Mouse (Mus musculus): ENCODE measurements around the gene Pms1. TPM values are rescaled to one million over a fixed set of nuclear protein-coding genes. Genes with fewer than 3 reads are reported as not detected.
"Not testable (repeated sequence)": the region's sequence is repeated elsewhere in the genome, so short reads cannot be mapped to it uniquely, and the experiment has no call there.

Pms1 gene
- total RNA-seq (2021) = 1 to 10 TPM; 3.2 to 4.9 TPM
- long read RNA-seq, experiment 1, partial matches to known transcripts = 1 of 1 reads
- long read RNA-seq, experiment 1, other reads (novel, unspliced or antisense) = 0 of 1 reads
- long read RNA-seq, experiment 2, partial matches to known transcripts = 0 of 1 reads
- long read RNA-seq, experiment 2, other reads (novel, unspliced or antisense) = 1 of 1 reads

DNA sequence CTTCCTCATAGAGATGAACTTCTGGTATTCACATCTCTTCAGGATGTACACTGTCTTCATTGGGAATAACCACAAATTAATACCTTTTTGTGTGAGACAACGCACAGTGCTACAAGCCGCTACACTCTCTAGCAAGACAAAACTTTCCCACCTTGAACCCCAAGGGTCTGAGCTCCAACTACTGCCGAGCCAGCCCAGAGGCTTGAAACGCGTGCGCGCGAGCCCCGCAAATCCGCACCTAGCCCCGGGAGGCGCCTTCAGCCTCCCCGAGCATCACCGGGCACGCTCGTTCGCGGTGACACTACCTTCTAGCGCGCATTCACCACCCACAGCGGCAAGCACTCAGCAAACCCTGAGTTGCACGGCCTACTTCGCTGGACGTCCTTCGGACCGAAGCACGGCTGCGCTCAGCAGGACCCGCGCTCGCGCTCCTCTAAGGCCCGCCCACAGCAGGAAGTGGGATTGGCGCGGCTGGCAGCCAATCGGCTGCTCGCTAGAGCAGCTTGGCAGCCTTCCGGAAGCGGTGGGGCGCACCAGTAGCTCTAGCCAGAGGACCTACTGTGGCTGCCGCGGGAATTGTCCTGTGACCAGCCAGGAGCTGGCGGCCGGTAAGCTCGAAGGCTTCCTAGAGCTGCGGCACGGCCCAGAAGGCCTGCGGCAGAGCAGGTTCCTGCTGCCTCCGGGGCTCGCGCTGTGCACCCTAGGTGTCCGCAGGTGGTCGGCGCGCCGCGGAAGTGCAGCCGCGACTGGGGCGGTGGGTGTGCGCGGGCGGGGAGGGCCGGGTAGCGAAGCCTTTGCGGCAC lies at the start of gene Pms1, which contains the start of the genes Ormdl1 and Gm28778:
Pms1 (minus strand) TSS at position 438 of the 803 bp plus-strand sequence.
Ormdl1 (plus strand) TSS at position 515 of the 803 bp plus-strand sequence.
Gm28778 (plus strand) TSS at position 531 of the 803 bp plus-strand sequence.
- DNase-seq = peak; percentile 94

DNA sequence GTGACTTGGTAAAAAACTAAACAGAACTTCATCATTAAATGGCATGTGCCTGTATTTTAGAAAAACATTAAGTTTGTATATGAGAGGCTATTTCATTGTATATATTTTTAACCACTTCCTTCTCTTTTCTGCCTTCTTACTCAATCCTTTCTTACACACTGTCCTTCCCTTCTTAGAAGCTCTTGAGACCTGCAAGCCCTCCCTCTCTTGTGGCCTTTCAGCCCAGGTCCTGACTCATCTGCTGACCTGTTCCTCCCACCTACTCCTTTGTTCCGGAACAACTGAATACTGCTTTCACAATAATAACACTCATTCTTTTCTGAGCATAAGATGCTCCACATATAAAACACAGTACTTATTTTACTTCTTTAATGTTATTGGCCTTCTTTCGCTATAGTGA lies 44.3 kb upstream of the Pms1 start:
- DNase-seq = no peak

DNA sequence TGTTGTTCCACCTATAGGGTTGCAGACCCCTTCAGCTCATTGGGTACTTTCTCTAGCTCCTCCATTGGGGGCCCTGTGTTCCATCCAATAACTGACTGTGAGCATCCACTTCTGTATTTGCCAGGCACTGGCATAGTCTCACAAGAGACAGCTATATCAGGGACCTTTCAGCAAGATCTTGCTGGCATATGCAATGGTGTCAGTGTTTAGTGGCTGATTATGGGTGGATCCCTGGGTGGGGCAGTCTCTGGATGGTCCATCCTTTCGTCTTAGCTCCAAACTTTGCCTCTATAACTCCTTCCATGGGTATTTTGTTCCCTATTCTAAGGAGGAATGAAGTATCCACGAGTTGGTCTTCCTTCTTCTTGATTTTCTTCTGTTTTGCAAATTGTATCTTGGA lies 40.6 kb upstream of the Pms1 start:
- DNase-seq = not testable (repeated sequence)

DNA sequence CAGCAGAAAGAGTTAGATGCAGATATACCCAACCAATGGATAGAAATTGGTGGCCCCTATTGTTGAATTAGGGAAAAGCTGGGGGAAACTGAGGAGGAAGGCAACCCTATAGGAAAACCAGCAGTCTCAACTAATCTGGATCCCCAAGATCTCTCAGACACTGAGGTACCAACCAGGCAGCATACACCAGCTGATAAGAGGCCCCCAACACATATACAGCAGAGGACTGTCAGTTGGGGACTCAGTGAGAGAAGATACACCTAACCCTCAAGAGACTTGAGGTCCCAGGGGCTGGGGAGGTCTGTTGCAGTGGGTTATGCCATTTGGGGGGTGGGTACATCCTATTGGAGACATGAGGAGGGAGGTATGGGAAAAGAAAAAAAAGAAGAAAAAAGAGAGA lies 38.6 kb upstream of the Pms1 start:
- DNase-seq = no peak

DNA sequence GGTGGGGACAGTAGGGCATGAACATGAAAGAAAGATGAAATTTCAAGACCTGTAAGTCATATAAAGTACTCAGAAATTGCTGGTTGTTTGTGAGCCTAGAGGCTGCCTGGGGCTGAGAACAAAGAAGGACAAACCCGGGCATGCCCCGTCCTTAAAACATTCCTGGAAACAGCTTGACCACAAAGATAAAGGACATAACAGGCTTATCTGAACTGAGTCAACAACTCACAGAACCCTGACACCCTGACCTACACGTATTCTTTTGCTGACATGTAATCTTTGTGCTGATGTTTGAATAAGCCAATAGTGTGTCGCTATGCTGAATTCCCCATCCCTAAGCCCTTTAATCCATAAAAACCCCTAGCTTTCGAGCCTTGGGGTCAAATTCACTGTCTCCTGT lies 36.7 kb upstream of the Pms1 start:
- not testable (repeated sequence) for DNase-seq

DNA sequence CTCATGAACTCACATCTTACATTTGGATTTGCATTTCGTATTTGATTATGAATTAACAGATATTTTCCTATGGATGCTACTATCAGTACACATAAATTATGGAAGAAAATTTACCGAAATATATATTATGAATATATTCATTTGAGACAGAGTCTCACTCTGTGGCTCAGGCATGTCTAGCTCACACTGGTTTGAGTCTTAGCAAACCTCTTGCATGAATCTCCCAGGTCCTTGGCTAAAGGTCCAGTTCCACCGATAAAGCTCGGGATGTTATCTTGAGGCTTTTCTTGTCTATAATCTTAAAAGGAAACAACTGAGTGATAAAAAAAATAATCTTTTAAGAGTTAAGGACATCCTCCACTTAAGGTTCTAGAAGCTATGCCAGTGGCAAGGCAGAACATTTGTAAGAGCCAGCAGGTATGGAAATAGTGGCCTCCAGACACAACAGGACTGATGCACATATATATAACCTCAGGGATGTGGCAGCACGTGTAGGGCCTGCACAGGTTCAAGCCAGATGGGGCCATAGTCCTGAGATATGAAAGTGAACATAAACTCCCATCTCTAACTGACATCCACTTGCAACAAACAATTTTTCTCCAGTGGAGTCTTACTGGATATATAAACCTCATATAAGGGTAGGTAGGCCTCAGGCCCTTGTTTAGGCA lies 28.1 kb upstream of the Pms1 start:
- DNase-seq = no peak

DNA sequence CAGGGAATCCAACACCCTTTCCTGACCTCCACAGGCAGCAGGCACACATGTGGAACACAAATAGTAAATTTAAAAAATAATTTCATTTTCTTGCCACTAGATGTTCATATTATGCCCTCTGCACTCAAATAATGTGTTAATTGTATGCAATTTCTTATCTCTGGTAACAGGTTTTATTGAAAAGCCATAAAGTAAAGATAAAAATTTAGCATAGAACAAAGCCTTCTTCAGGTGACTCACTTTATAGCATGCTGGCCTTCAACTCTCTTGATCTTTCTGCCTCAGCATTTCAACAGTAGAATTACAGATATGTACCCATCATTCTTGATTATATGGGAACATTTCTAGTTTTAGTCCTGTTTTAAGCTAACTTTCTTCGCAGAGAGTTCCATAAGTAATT lies 27.5 kb upstream of the Pms1 start:
- DNase-seq = no peak

DNA sequence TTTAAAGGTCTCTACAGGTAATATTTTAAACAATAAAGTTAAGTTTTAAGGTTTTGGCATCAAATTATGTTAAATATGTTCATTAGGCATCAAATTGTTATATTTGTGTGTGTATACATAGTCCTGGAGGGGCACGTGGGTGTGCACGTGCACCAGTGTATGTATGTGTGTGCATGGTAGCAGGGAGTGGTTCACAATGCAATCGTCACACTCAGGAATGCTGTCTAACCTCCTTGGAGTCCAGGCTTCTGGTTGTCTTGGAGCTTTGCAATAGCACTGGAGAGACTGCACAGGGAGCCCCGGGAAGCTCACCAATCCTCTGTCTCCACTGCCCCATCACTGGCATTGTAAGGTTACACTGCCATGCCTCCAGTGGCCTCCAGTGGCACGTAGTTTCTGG lies 26.4 kb upstream of the Pms1 start:
- DNase-seq = no peak

DNA sequence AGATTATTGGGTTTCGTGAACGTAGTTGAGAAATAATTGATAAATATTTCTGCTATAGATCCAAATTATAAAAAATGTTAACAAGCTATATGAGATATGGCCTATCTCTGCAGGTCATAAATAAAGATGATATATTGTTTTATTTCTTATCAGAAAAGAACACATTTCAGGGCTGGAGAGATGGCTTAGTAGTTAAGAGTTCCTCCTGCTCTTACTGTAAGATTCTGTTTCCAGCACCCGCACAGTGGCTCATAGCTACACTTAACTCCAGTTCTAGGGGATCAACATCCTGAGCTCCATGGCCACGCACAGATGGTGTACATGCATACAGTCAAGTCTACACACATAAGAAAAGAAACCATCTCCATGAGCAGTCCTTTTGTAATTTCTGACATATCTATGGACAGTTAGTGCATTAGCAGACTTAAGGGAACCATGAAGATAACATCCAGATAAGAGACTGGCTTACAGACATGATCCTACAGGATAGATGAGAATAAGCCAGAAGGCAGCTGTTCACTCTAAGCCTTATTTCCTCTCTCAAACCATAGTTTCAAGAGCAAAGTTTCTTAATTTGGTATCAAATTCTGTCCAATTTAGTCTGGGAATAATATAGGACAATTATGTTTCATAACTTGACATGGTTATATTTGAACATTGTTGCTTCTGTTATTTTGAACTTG lies 25.0 kb upstream of the Pms1 start:
- no peak for DNase-seq

DNA sequence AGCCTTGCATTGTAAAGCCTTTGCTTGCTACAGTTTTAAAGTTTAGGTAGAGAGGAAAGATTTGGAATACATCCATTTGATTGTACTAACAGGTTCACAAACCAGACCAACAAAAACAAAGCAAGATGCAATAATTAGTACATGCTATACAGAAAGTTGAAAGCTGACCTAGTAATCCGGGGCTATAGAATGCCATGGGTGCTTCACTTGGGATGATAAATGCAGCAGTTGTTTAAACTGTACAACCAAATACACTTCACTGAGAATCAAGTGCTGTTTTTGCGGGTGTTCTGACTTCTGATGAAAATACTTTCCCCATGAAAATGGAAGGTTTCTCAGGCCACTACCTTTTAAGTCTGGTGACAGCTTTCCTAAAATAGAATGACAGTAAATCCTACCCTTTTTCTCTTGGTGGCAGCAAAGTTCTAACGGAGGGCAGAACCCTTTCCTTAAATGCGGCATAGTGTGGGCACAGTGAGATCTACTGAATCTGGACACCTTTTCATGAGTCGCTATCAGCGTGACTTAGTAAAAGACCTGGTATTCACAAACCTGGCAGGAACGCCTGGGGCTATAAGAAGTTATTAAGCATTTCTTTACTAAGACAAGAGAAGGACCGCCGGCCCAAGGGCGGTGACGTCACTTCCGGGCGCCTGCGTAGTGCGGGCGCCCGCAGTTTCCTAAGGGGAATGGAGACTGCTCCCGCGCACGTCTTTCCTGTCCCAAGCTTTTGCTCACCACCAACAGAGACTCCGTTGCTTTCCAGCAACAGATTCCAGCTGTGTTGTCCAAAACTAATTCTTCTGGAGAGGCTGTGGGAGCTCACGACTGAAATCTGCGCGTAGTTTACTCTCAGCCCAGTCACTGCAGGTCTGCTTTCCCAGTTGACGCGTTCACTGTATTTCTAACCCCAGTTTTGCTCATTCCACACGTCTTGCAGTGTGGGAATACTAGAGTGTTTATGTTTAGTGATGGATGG lies 16.5 kb upstream of the Pms1 start, which contains the start of gene Osgepl1:
Osgepl1 (plus strand) TSS at position 636 of the 979 bp plus-strand sequence.
- DNase-seq = peak; percentile 75

DNA sequence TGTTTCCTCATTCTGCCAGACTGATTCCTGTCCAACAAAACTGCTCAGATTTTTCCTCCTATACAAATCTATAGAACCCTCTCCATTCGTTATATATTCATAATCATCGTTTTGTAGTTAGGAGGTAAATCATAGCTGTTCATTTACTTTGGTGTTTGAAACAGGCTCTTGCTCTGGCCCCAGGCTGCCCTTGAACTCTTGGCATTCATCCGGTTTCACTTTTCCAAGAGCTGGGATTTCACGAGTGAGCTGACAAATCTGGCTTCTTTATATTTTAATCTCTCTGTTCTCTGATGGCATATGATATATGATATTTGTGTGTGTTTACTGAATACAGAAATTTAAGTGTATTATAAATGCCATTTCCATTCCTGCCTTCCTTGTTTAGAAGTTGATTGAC lies 3.7 kb upstream of the Pms1 start:
- DNase-seq = no peak

DNA sequence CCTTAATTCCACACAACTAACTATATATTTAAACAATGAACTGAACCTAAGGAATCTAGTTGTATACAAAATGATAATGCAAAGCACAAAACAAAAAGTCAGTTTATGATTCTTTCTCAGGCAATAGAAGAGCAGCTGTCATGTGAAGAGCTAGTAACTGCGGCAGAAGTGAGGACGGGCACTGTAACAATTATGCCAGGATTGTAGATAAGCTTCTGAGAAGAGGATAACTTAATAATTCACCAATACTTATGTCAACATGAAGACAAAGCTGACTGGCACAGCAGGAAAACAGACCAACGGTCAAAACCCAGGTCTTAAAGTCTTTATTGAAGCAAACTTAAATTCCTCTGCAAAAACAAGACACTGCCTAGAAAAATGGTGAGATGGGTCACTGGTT lies 5.6 kb downstream of the Pms1 start:
- no peak for DNase-seq

DNA sequence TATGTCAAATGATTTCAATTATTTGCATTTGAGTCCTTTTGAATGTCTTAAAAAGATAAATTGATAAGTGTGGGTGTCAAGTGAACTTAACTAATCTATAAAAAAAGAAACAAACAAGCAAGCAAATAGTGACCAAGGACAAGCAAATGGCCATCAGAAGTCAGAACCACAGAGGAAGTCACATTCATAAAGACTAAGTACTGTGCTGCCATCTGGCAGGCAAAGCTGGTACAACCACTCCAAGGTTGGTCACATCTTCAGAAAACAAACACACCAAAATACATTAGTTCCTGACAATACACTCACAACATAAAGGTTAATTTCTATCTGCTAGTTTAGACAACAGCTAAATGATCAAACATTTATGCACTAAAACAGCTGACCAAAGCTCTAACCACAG lies 24.2 kb downstream of the Pms1 start:
- no peak for DNase-seq

DNA sequence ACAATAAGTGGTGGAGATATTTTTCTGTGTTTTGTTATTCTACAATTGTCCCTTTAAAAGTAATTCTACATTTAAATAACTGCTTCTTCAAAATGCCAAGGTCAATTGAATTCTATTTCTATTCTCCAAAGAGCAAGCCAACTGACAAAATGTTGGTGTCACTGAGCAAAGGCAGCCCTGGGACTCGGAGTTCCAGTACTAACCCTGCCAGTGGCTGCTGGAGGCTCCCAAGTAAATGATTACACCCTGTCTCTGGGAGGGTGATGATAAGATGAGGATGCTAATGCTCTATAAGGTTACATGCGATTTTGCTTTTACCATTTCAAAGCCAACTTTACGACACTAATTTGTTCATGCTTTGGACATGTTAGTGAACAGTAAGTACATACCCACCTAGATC lies 26.9 kb downstream of the Pms1 start:
- no peak for DNase-seq

DNA sequence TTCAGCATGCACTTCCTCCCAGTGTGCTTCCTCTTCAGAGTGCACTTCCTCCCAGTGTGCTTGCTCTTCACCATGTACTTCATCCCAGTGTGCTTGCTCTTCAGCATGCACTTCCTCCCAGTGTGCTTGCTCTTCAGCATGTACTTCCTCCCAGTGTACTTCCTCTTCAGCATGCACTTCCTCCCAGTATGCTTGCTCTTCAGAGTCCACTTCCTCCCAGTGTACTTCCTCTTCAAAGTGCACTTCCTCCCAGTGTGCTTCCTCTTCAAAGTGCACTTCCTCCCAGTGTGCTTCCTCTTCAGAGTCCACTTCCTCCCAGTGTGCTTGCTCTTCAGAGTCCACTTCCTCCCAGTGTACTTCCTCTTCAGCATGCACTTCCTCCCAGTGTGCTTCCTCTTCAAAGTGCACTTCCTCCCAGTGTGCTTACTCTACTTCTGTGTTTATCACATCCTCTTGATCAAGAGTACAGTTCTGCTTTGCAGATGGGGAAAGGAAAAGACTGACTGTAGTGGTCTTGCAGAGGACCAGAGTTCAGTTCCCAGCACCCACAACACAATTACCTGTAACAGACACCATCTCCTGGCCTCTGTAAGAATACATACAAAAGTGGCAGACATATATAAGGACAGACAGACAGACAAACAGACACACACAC lies 31.7 kb downstream of the Pms1 start:
- not testable (repeated sequence) for DNase-seq

DNA sequence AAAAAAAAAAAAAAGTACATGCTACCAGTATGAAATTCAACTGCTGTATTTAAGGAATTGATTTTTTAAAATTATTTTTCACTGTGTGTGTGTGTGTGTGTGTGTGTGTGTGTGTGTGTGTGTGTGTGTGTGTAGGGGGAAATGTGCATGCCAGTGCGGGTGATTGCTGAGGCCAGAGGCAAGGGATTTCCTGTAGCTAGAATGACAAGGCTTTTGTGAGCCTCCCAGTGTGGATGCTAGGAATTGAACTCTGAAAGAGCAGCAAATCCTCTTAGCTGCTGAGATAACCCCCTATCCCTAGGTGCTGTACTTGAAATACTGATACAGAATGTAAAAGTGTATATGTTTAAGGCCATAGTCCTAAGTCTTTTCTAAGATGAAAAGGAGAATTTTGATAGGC lies 70.8 kb downstream of the Pms1 start:
- DNase-seq = no peak

DNA sequence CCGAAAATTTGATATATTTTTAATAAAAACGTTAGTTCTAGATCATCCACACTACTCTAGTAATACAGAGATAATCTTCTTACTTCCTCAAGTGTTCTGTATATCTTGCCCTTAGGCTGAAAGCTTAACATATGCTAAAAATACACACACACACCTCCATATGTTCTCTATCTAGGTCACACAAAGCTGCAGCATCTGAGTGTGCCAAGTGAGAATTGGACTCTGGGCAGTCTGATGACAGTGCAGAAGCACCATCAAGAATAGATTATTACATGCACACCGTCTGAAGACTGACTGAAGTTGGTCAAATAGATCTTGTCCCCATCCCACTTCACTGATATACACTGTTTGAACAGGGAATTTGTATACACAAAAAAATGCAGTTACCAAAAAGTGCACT lies 71.2 kb downstream of the Pms1 start:
- peak; percentile 14 for DNase-seq

DNA sequence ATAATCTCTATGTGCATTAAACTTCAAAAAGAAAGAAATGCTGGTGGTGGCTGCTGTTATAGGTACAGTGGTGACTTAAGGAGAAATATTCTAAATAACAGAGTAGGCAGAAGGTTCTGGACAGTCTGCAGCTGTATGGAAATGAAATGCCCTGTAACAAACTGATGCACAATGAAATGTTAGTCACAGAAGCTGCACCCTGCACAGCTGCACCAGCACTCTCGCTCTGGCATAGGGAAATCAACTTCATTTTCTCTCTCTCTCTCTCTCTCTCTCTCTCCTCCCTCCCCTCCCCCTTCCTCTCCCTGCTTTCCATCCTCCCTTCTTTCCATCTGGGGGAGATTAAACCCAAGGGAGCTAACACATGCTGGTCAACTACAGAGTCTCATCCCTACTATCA lies 72.0 kb downstream of the Pms1 start:
- DNase-seq = no peak

DNA sequence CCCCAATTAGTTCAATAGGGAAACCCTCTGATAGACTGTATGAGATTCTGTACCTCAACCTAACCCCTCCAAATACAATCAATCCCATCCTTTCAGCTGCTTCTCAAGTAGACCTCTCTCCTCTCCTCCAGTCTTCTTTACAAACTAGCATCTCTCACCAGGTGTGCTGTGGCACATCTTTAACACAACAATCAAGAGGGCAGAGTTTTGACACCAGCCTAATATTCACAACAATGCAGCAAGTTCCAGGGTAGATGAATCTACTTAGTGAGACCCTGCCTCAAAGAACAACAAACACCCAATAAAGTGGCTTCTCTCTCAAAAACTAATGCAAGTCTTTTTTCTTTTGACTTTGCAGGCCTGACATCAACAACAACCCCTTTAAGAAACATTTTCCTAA lies 86.7 kb downstream of the Pms1 start:
- no peak for DNase-seq

DNA sequence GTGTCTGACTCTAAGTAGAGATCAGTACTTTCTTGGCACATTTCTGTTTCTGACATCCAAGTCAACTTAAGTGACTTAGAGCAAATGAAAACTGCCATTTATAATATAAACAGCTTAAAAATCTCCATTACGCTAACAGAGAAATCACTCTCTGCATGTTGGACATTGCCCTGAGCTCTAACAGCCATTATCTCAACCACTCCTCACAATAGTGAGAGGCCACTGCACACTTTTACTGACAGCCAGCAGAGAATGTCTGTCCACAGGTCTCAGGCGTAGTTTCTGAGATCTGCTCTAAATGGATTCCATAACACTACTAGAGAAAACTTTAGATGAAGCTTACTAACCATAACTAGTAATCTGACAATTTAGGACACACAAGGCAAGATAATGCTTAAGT lies 92.9 kb downstream of the Pms1 start:
- DNase-seq = no peak

Data from gastrocnemius, postnatal 25 days (tissue).